Mouse (Mus musculus) ovary, adult 2 months (tissue): ENCODE data around the gene Cldn4. TPM values are rescaled to one million over a fixed set of nuclear protein-coding genes. Genes with fewer than 3 reads are reported as not detected.

Experiments used
- polyA plus RNA-seq: library from polyadenylated mRNA; depleted of rRNA; stranded (reverse); fragments of >200 nt; gene quantifications from 2 replicates; pipeline ENCODE4 v1.2.3, GENCODE M21; 2012; rRNA removed

The Cldn4 gene
- polyA plus RNA-seq: 10.5 and 19.4 TPM in 2 replicates

GRCm38 (mm10) chr5:134946857-134947255, at the start of gene Cldn4:
Gene Cldn4 (minus strand): TSS chr5:134946934.

GRCm38 (mm10) chr5:134985633-134986297, 39.0 kb upstream of the Cldn4 start, which contains the start of gene Cldn3:
Gene Cldn3 (plus strand): TSS chr5:134986214.

GRCm38 (mm10) chr5:134932179-134932902, 14.4 kb downstream of the Cldn4 start, which contains the start of gene Mettl27:
Gene Mettl27 (plus strand): TSS chr5:134932368.

GRCm38 (mm10) chr5:134915311-134915710, 31.4 kb downstream of the Cldn4 start, which contains the start of gene Cldn13:
Gene Cldn13 (minus strand): TSS chr5:134915526.

GRCm38 (mm10) chr5:134906633-134907032, 40.1 kb downstream of the Cldn4 start, which contains the start of gene Tmem270:
Gene Tmem270 (minus strand): TSS chr5:134906733.

Other genes starting within 250 kb of the Cldn4 start
- gene Eln, start 199.6 kb downstream of the Cldn4 start, polyA plus RNA-seq: 62.6 and 80.0 TPM in 2 replicates
- gene Tmem270, start 40.2 kb downstream of the Cldn4 start, polyA plus RNA-seq: not detected in 2 replicates
- not detected in 2 replicates for gene Cldn13, start 31.4 kb downstream of the Cldn4 start, polyA plus RNA-seq
- 38.6 and 44.7 TPM in 2 replicates for gene Mettl27, start 14.6 kb downstream of the Cldn4 start, polyA plus RNA-seq
- 281 and 314 TPM in 2 replicates for gene Cldn3, start 39.3 kb upstream of the Cldn4 start, polyA plus RNA-seq
- gene Abhd11, start 62.2 kb upstream of the Cldn4 start, polyA plus RNA-seq: 81.8 and 102 TPM in 2 replicates
- gene Stx1a, start 76.5 kb upstream of the Cldn4 start, polyA plus RNA-seq: 42.2 and 42.8 TPM in 2 replicates
- 48.1 and 52.7 TPM in 2 replicates for gene Dnajc30, start 117.3 kb upstream of the Cldn4 start, polyA plus RNA-seq
- 85.1 and 92.0 TPM in 2 replicates for gene Bud23, start 118.0 kb upstream of the Cldn4 start, polyA plus RNA-seq
- 17.6 and 25.3 TPM in 2 replicates for gene Vps37d, start 131.3 kb upstream of the Cldn4 start, polyA plus RNA-seq
- gene Mlxipl, start 143.0 kb upstream of the Cldn4 start, polyA plus RNA-seq: 36.1 and 54.1 TPM in 2 replicates
- 11.3 and 12.1 TPM in 2 replicates for gene Tbl2, start 202.7 kb upstream of the Cldn4 start, polyA plus RNA-seq
- gene Bcl7b, start 221.3 kb upstream of the Cldn4 start, polyA plus RNA-seq: 32.5 and 37.0 TPM in 2 replicates
- 27.6 and 34.6 TPM in 2 replicates for gene Baz1b, start 240.3 kb upstream of the Cldn4 start, polyA plus RNA-seq